Mouse (Mus musculus) brain, embryonic 14.5 days (tissue): ENCODE results near the gene Parvg.

Experiments used
- CTCF ChIP-seq: fragments of 200-500 bp; IDR thresholded peaks from 2 replicates; pipeline ENCODE4 v1.5.1; 2012; ENCODE audit warnings: inconsistent platforms, mild to moderate bottlenecking, moderate library complexity, borderline replicate concordance; ENCODE audit not compliant: insufficient read depth, insufficient read length; ENCODE audit errors: extremely low read depth
- POLR2A ChIP-seq: fragments of 200-500 bp; IDR thresholded peaks from 2 replicates; pipeline ENCODE4 v1.6.1; 2012; ENCODE audit warnings: mild to moderate bottlenecking, inconsistent platforms, borderline replicate concordance; ENCODE audit not compliant: poor library complexity, insufficient read depth, insufficient read length, severe bottlenecking; ENCODE audit errors: extremely low read depth

GRCm38 (mm10) chr15:84278091-84278490 is 45.7 kb upstream of the Parvg start:
- no peak for TF ChIP-seq POLR2A
- no peak for TF ChIP-seq CTCF
